Mouse (Mus musculus) T-helper 2 cell (primary cell): ENCODE measurements around the gene Ccdc188.

Source experiments
- in situ Hi-C: fragments of 300-600 bp; cut with MboI, MseI; formaldehyde crosslinking; loops from one replicate; pipeline ENCODE4 v1.15.1; 2025; ENCODE audit warnings: high pct_unique_total_duplicates

The Ccdc188 gene

DNA sequence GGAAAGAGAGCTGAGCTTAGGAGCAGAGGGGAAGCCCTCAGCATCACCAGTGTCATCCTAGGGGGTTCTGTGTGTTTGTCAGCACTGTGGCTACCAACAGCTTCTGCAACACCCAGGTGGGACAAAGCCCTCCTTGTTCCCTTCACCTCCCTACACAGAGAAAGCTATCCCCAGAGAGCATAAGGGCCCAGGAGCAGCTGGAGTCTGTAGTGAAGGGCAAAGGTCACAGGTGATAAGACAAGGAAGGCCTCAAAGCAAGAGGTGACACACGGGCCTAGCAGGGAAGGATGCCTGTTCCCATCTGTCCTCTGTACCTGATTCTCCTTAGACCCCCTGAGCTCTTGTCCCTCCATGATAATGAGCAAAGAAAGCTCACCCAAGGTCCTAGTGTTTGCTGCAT is 16.1 kb upstream of the Ccdc188 start:
- in situ Hi-C loops, result no loop called here

DNA sequence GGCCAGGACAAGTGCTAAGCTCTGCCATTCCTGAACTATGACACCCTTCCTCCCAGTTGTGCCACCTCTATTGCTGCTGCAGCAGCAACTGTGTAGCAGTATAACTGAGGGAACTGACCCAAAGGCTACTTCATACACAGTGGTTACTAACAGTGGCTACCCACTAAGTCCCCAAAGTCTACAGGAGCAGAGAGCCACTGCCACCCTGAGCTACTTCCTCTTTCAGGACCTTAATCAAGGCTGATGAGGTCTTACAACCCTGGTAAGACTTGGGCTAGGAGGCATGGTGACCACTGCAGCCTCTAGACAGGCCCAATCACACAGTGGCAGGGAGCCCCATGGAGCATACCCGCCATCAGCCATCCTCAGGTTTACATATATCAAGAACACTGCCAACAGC is 15.6 kb upstream of the Ccdc188 start:
- in situ Hi-C loops, result no loop called here

DNA sequence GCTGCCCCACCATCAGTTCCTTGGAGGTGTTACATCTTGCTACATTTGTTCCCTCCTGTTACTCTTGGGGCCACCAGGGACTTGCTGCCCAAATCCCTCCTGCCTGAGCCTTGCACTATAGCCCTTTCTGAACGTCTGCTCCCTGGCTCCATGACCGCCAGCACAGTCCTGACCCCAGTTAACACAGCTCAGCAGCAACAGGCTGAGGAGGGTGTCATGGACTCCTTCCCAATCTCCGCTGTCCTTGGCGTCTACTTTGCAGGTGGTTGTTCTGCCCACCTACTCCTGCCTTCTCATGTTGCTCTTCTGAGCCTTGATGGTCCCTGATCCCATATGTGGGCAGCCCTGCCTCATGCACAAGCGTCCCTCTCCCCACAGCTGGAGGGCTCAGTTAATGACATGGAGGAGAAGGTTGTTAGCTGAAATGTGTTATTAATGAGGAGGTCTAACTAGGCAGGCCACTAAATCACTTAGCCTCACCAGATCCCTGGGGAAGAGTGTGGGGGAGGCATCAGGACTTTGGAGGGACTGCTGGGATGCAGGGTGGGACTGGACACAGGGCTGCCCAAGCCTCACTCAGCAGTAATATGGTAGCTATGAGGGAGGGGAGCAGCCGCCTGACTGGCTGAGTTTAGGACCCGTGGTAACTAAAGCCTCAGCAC is 14.1 kb upstream of the Ccdc188 start:
- in situ Hi-C loops, result no loop called here

DNA sequence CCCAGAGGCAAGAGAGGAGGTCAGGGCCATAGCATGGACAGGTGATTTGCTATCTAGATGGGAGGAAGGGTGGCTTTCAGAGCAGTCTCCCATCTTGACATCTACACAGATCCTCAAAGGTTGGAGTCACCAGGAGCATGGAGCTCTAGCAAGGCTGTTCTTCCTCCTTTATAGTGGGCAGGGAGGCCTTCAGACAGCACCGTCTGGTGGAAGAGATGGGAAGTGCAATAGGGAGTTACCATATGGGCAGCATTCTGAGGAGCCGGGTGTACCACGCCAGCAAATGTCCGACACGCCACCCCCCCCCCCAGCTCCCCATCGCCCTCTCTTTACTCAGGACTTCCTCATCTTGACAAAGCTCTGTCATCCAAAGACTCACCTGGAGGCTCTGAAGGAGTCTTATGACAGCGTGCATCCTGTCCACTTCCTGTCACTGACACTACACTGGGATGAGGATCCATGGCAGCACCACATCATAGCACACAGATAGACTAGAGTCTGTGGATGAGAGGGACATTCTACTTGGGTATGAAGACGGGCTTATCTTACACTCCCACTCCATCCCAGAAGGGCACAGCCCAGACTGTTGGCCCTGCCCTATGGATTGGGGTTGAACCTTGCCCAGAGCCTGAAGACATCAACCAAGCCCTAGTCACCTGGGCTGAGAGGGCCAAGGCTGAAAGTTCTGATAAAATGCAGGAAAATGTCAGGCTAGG is 6.8 kb upstream of the Ccdc188 start:
- in situ Hi-C loops, result no loop called here

DNA sequence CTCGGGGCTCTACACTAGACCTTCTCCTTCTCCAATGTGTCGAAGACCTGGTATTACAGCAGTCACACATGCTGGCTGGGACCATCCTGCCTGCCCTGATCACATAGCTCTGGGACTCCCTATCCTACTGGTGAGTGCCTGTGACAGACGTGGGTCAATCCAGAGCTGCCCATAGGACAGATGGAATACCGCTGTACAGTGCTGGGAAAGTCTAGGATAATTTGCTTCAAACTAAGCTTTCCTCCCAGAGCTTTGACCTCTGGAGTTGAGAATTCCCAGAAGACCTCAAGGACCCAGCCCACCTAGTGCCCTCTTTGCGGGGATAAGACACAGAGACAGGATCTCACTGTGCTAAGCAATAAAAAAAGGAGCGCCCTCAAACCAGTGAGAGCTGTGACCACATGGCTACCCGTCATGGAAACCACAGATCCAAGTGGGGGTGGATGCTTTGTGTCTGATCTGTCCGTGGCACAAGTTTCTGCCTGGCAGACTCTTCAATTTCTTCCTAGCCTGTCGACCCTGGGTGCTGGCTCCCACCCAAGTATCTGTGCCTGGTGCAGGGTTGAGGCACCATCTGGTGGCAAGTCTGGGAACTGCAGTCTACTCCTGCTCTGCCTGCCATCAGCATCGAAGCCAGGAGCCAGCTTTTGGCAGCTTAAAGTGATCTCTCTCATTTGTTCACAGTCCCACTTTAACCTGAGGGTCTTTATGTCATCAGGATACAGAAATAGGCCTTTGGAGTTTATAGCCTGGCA is 6.1 kb upstream of the Ccdc188 start:
- in situ Hi-C loops, result no loop called here

DNA sequence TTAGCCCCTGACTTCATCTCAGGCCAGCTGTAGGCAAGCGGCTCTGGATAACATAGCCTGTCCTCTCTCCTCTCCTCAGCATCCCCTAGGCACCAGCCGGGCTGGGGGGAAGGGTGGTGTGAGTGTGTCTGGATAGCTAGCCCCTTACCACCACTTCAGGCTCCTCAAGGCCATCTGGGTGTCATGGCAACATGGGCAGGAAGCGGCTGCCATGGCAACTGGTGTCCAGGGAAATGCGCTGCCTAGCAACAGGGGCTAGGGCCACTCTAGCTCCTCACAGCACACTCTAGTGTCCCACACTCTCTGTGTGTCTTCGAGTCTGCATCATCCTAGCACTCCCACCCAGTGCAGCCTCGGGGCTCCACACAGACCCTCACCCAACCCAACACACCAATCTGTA is 4.0 kb upstream of the Ccdc188 start:
- in situ Hi-C loops, result no loop called here

DNA sequence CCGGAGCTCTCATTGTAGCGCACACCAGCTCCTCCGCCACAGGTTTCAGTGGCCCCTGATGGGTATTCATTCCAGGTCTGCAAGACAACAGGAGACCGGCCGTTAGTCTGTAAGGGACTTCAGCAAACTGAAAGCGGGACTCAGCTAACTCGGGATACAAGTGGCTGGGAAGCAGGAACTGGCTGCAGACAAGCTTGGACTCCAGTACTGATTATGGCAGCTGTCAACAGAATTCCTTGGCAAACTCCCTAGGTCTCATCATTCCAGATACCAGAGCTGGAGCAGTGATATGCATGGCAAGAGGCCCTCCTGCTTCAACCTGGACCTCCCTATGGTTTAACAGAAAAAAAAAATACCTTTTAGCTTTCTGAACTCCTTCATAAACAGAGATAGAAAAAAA is 2.8 kb upstream of the Ccdc188 start:
- in situ Hi-C loops, result no loop called here

DNA sequence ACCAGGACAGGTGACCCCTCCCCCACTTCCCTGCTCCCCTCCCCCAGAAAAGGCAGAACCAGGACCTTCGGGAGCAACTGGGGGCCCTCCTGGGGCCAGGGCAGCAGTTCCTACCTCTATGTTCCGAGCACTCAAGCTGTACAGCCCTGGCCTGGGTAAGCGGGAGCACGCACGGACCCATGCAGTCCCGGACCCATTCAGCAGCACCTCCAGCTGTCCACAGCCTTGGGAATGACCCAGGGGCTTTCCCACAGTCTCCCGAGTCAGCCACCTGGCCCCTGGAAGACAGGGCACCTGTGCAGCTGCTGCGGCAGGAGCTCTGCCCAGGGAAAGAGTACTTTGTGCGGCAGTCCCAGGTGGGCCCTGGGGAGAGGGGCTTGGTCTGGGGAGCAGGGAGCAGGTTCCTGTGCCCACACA is 909 bp downstream of the Ccdc188 start:
- in situ Hi-C loops, result no loop called here

DNA sequence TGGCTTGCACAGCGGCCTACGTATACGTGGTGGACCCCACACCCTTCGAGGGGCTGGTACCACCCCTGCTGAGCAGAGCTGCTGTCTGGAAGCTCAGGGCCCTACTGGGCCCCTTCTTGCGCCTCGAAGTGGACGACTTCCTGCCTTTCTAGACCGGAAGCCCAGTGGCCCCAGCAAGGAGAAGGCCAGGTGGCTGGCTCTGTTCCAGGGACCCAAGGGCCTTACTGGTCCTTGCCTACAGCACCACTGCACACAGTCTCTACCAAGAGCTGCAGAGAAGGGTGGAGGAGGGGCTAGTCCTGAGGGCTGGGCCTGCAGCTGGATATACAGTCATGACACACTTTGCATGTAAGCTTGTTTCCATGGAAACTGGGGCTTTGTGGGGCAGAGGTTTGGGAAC is 2.3 kb downstream of the Ccdc188 start:
- in situ Hi-C loops, result no loop called here

DNA sequence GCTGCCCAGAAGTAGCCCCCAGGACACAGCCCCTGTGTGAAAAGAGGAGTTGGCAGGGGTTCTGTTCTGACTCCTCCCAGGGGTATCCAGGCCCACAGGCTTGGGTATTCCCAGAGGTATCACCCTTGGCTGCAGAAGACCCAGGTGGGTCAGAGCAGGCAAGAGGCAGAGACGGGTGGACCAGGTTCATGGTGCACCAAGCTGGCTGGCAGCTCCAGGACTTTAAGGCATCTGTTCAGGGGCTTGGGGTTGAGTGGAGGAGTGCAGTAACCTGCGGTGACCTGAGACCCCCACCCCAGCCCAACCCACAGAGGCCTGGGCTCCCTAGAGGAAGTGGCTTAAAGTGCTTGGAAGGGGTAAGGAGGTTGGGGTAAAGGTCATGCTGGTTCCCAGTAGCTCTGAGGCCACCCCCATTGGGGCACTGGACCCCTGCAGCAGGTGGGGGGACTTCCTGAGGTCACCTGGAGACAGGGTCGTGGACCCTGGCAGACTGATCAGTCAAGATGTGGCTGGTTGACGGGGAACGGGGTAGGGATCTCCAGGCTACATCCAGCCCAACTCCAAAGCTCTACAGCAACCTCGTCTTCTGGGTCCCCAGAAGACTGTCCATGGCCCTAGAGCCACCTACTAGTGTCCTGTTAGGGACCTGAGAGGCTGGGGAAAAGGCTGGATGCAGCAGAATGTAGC is 3.3 kb downstream of the Ccdc188 start:
- in situ Hi-C loops, result no loop called here

DNA sequence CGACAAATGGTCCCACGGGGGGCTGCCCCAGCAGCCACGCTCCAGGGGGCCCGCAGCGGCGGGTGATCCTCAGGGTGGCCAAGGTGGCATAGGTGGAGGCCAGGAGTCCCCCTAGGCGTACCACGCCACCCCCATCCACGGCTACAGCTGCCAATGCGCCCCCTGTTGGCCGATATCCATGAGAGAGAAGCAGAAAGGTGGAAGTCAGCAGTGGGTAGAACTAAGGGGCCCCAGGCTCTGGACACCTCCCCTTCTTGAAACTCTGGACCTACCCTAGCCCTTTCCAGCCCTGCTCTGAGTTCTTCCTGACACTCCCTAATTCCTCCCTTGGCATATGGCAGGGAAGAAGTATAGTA is 3.8 kb downstream of the Ccdc188 start:
- in situ Hi-C loops, result no loop called here

DNA sequence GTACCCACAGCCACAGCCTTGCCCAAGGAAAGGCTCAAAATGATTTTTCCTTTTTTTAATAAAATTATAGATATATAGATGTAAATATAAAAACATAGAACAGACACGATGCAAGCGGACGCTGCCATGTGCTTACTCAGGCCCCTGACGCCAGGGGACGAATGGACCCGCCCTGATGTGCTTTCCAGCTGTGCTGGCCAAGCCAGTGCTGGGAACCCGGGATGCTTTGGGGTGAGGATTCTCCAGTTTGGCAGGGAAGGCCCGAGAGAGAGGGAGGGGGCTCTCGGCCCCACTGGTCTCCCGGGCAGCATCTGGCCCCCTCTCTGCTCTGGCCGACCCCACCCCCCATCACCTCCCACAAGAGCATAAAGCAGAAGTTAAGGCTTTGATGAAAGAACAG is 4.5 kb downstream of the Ccdc188 start:
- in situ Hi-C loops, result no loop called here

DNA sequence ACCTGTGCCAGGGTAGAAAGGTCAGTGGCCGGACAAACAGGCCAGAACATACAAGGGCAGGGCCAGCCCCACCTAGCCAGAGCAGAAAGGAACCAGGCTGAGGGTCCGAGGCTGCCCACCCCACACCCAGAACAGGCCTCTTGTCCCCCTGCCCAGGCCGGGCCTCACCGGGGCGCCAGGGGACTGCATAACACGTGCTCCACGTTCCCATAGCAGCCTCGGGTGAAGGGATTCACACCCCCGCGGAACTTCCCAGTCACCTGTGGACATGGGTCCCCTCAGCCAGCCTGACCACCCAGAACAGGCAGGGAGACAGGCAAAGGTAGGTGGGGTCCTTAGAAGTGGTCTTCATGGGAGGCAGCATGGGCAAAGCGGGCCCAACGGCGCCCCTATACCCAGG is 9.5 kb downstream of the Ccdc188 start:
- in situ Hi-C loops, result no loop called here

DNA sequence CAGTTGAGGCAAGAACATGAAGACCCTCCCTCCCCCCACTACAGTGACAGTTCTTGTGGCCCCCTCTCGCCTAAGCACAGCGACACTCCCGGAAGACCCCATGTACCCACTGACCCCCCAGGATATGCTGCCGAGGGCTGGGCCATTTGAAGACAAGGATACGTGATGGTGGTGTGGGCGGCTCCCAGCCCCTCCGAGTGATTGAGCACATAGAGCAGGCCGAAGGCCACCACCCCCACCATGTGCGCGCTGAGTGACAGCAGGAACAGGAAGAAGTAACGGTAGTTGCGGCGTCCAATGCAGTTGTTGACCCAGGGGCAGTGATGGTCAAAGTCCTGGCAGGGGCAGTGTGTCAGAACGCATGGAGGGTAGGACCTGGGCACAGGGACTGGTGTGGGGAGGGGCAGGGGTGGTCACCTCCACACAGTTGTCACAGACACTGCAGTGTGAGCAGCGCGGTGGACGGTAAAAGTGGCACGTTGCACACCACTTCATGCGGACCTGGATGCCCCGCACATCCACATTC is 10.3 kb downstream of the Ccdc188 start:
- in situ Hi-C loops, result no loop called here

DNA sequence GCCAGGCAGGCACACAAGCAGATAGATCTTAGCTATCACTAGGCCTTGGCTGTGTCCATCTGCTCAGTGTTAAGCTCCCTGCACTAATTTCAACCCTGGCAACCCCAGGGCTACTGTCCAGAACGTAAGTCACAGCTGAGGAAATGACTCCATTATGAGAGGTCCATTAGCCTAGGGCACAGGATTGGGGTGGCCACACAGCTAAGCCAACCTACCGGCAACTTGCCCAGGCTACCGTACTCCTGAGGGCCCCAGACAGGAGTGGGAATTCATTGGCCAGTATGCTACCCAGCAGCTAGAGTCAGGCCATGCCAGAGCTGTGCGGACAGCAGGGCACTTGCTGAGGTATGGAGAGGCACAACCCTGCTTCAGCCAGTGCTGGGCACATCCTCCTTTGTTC is 11.2 kb downstream of the Ccdc188 start:
- in situ Hi-C loops, result no loop called here

DNA sequence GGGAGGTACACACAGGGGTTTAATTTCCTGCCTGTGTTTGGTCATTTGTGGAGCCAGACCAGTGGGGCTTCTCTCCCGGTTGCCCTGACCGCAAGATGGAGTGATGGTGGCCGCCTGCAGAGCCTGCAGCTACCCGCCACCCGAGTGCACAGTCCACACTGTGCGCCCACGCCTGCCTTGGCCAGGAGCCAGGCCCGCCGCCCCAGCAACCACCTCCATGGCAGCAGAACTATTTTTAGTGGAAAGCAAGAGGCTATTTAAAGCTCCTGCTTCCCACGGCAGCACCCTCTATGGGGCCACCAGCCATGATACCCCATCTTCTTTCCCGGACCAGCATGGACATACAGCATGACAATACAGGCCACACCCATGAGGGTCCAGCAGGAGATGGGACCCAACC is 11.9 kb downstream of the Ccdc188 start:
- in situ Hi-C loops, result no loop called here

DNA sequence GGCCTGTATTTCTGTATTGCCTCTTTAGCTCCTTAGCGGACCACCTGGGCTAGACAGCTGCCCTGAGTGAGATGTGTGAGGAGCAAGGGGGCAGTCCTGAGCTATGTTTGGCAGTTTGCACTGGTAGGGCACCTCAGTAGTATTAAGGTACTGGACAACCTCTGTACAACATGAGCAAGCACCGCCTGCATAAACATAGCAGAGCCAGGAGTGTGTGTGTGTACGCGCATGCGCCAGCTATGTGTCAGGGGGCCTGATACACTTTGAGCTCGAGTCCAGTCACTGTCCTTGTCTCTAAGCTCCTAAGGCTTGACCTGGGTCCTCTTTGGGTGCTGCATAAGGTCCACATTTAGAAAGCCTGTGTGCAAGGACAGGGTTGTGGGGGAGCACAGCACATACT is 12.9 kb downstream of the Ccdc188 start:
- in situ Hi-C loops, result no loop called here

DNA sequence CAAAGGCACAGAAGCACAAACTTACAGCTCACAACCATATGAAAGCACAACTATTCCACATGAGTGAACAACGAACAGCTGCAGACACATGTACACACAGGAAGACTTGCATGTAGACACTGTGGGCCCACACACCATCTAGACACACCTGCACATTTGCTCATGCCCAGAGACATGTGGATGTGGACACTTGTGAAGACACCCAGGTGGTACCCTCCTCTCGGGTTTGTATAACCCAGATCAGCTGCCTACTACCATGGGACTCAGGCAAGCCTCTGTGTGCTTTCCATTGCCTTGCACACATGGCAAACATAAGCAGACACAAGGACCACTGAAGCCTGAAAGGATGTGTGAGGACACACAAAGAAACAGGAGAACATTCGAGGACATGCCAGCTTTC is 13.4 kb downstream of the Ccdc188 start:
- in situ Hi-C loops, result no loop called here

DNA sequence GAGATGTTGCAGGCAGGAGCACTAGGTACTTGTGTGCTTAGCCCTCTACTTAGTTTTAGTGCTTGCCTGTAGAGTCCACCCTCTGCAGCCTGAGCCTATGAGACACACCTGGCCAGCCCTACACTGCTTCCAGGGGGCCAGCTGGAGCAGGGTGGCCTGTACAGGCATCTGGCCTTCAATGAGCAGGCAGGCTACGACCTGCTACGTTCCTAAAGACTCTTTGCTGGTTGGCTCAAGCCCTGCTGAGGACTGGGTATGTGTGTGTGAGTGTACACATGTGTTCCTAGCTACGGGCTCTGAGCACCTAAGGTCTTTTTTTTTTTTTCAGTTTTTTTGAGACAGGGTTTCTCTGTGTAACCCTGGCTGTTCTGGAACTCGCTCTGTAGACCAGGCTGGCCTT is 13.8 kb downstream of the Ccdc188 start:
- in situ Hi-C loops, result no loop called here

DNA sequence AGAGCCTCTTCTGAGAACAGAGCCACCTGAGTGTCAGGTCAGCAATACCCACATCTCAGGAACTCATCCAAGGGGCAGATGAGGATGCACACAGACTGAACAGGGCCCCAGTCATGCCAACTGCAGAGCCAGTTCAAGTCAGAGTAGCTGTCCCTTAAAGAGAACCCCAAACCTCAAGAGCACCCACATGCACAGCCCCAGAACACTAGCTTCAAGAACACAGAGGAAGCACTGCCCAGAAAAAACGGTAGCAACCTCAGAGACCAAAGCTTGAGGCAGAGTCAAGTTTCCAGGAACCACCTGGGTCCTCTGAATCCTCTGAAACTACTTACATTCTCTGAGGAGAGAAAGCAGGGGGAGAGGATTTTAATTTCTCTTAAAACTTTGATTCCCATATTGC is 15.8 kb downstream of the Ccdc188 start:
- in situ Hi-C loops, result no loop called here

DNA sequence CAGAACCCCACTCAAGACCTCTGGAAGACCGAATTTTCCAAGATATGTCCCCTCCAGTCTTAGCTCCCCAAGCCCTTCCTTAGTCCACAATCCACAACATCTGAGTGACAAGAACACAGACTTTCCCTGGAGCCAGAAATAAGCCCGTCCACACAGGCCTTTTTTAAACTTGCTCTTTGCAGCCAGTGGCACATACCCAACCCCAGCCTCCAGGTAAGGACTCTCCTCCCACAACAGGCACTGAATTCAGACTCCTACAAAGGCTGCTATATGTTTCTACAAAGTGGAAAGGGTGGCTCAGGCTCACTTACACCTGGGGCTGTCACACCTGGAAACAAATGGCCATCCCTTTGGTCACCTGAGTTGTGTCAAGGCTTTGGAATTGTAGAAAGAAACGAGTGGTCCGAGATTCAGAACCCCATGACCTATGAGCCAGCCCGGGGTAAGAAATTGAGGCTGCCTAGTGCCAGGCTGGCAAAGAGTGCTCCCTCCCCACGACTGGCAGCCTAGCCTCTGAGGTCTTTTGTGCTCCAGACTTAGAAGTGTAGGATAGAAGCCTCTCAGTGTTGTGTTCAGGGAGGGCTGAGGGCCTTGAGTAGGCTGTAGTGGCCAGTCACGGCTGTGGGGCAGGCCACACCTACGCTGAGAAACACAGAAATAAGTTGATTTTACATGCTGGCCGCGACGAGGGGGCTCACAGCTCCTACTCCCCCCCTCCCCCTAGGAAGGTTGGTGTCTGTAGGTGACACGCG is 16.4 kb downstream of the Ccdc188 start:
- in situ Hi-C loops, result no loop called here
